Mouse (Mus musculus): ENCODE results near the gene Ccdc88c. TPM values are rescaled to one million over a fixed set of nuclear protein-coding genes. Genes with fewer than 3 reads are reported as not detected.

Ccdc88c gene
- 8.3 and 13.7 TPM in 2 replicates for polyA plus RNA-seq (2012; rRNA removed)

- DNase-seq (ENCODE audit: low read depth, low spot score), result no peak
- WGBS, result under 1% methylated on average over 52 of the region's 56 CpGs
Observed at GRCm38 (mm10) chr12:101028954-101029731, at the start of gene Ccdc88c. Gene Ccdc88c (minus strand): TSS chr12:101029056.

GRCm38 (mm10) chr12:101077955-101078354, 49.1 kb upstream of the Ccdc88c start:
- DNase-seq (ENCODE audit: low read depth, low spot score), result no peak

- DNase-seq (ENCODE audit: low read depth, low spot score), result no peak
- WGBS, result 57% methylated on average over 3 of the region's 3 CpGs
Observed at GRCm38 (mm10) chr12:101075433-101075832, 46.6 kb upstream of the Ccdc88c start.

- 81% methylated on average over 4 of the region's 4 CpGs for WGBS
- DNase-seq (ENCODE audit: low read depth, low spot score), result no peak
Observed at GRCm38 (mm10) chr12:101074821-101075429, 46.1 kb upstream of the Ccdc88c start.

- 45% methylated on average over 1 of the region's 1 CpGs for WGBS
- no peak for DNase-seq (ENCODE audit: low read depth, low spot score)
Observed at GRCm38 (mm10) chr12:101069813-101070212, 41.0 kb upstream of the Ccdc88c start.

GRCm38 (mm10) chr12:101066329-101066728, 37.5 kb upstream of the Ccdc88c start:
- WGBS, result 77% methylated on average over 1 of the region's 1 CpGs
- DNase-seq (ENCODE audit: low read depth, low spot score), result no peak

- no peak for DNase-seq (ENCODE audit: low read depth, low spot score)
Observed at GRCm38 (mm10) chr12:101039956-101040355, 11.1 kb upstream of the Ccdc88c start.

- no peak for DNase-seq (ENCODE audit: low read depth, low spot score)
- WGBS, result under 1% methylated on average over 66 of the region's 67 CpGs
Observed at GRCm38 (mm10) chr12:101028247-101028953, 456 bp downstream of the Ccdc88c start.

GRCm38 (mm10) chr12:101027451-101028246, 1.2 kb downstream of the Ccdc88c start:
- 3% methylated on average over 19 of the region's 19 CpGs for WGBS
- DNase-seq (ENCODE audit: low read depth, low spot score), result no peak

GRCm38 (mm10) chr12:101026946-101027345, 1.9 kb downstream of the Ccdc88c start:
- DNase-seq (ENCODE audit: low read depth, low spot score), result no peak

GRCm38 (mm10) chr12:101026518-101026917, 2.3 kb downstream of the Ccdc88c start:
- WGBS, result 22% methylated on average over 7 of the region's 7 CpGs
- DNase-seq (ENCODE audit: low read depth, low spot score), result no peak

More at GRCm38 (mm10) chr12:101026946-101027345, 1.9 kb downstream of the Ccdc88c start:
- WGBS, result 7% methylated on average over 14 of the region's 14 CpGs

- WGBS, result 48% methylated on average over 4 of the region's 4 CpGs
- no peak for DNase-seq (ENCODE audit: low read depth, low spot score)
Observed at GRCm38 (mm10) chr12:101026025-101026424, 2.8 kb downstream of the Ccdc88c start.

GRCm38 (mm10) chr12:101025379-101025778, 3.5 kb downstream of the Ccdc88c start:
- DNase-seq (ENCODE audit: low read depth, low spot score), result no peak
- WGBS, result 35% methylated on average over 7 of the region's 7 CpGs

GRCm38 (mm10) chr12:101024824-101025223, 4.0 kb downstream of the Ccdc88c start:
- DNase-seq (ENCODE audit: low read depth, low spot score), result no peak
- WGBS, result 53% methylated on average over 8 of the region's 8 CpGs

GRCm38 (mm10) chr12:101023143-101023542, 5.7 kb downstream of the Ccdc88c start:
- WGBS, result 54% methylated on average over 11 of the region's 11 CpGs
- DNase-seq (ENCODE audit: low read depth, low spot score), result no peak

- no peak for DNase-seq (ENCODE audit: low read depth, low spot score)
Observed at GRCm38 (mm10) chr12:101022353-101022752, 6.5 kb downstream of the Ccdc88c start.

GRCm38 (mm10) chr12:101021484-101022226, 7.2 kb downstream of the Ccdc88c start:
- DNase-seq (ENCODE audit: low read depth, low spot score), result no peak
- 61% methylated on average over 9 of the region's 9 CpGs for WGBS

More at GRCm38 (mm10) chr12:101022353-101022752, 6.5 kb downstream of the Ccdc88c start:
- WGBS, result 95% methylated on average over 8 of the region's 8 CpGs

- 83% methylated on average over 15 of the region's 15 CpGs for WGBS
- no peak for DNase-seq (ENCODE audit: low read depth, low spot score)
Observed at GRCm38 (mm10) chr12:101020210-101021015, 8.4 kb downstream of the Ccdc88c start.
